In the genomic region with DNA sequence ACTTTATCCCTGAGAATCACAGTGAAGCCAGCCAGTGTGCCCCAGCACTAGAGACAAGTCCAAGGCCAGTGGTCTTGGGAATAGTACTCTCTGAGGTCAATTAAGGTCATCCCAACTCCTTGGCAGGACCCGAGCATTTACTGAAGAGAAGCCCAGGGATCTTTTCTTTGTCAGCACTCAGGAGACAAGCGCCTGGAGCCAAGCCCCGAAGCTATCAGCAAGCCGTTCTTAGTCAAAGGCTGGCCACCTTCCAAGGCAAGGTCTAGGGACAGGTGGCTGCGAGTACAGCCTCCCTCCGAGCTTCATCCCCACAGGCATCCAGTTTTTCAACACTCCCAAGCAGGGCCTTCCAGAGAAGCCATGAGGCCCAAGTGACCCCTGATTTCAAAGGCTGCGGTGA, we compare ENCODE assay signal across 11 mouse cellular contexts. TPM values are rescaled to one million over a fixed set of nuclear protein-coding genes. Genes with fewer than 3 reads are reported as not detected.
DNase-seq lines count a peak whose midpoint lies in the region; ATAC-seq and TF ChIP-seq lines count a peak whose summit lies in the region.
"Had no signal": no experiment of that assay in that cellular context is flagged by ENCODE, and none has a peak within 500 bp of the region (broad histone marks: within the 10 kb centered on the region; RNA-seq: fewer than 3 reads in every experiment).

No protein-coding gene starts in this region.

- no peak overlapping the region for H3K4me3 ChIP-seq in hindbrain, embryonic 13.5 days
- no peak overlapping the region for H3K4me3 ChIP-seq in hindbrain, embryonic 12.5 days
- H3K4me3 ChIP-seq in olfactory bulb, adult 2 months (ENCODE audit: insufficient read depth, low read depth, low read length), result no peak overlapping the region
- H3K4me3 ChIP-seq: erythroblast, embryonic 14.5 days; kidney, embryonic 15.5 days had no signal

- H3K27ac ChIP-seq in hindbrain, embryonic 13.5 days, result peak overlapping the region; percentile 69
- no peak overlapping the region for H3K27ac ChIP-seq in hindbrain, embryonic 12.5 days
- 0 out of 2 replicates have a peak overlapping the region, but pooled peaks have one; percentile 9 for H3K27ac ChIP-seq in olfactory bulb, adult 2 months (ENCODE audit: insufficient read depth, low read depth, low read length)
- H3K27ac ChIP-seq: kidney, embryonic 15.5 days had no signal

- TF ChIP-seq CTCF in olfactory bulb, adult 2 months (IDR thresholded peaks at IDR 0.05; ENCODE audit: insufficient read depth, low read depth, low read length), result no peak

- peak; percentile 87 to 88 for DNase-seq in cerebellum, adult 18-20 months
- peak; percentile 40 to 71 for DNase-seq in gastrocnemius, postnatal 4 days (ENCODE audit: low spot score in 2 of 2)
- no peak for DNase-seq in ovary, postnatal 10 days (ENCODE audit: low spot score)
- no peak for DNase-seq in right cerebral cortex, postnatal 4 days

- H3K4me1 ChIP-seq in hindbrain, embryonic 13.5 days (replicated peaks), result peaks cover 51% of the 10 kb centered on the region
- H3K4me1 ChIP-seq in hindbrain, embryonic 12.5 days, result peaks cover 38% of the 10 kb centered on the region
- H3K4me1 ChIP-seq in olfactory bulb, adult 2 months (ENCODE audit: control insufficient read depth, insufficient read depth, low read length), result peaks cover 13% of the 10 kb centered on the region

- no peaks in the 10 kb centered on the region for H3K36me3 ChIP-seq in hindbrain, embryonic 13.5 days
- H3K36me3 ChIP-seq in hindbrain, embryonic 12.5 days, result no peaks in the 10 kb centered on the region
- H3K36me3 ChIP-seq: kidney, embryonic 15.5 days had no signal

- H3K4me2 ChIP-seq in hindbrain, embryonic 13.5 days, result no peak overlapping the region
- no peak overlapping the region for H3K4me2 ChIP-seq in hindbrain, embryonic 12.5 days (replicated peaks)
- H3K4me2 ChIP-seq: kidney, embryonic 15.5 days had no signal

- H3K9ac ChIP-seq in hindbrain, embryonic 13.5 days, result no peak overlapping the region
- H3K9ac ChIP-seq in hindbrain, embryonic 12.5 days, result no peak overlapping the region
- H3K9ac ChIP-seq: kidney, embryonic 15.5 days had no signal

- WGBS in hindbrain, embryonic 13.5 days, result 50% methylated on average over 7 of the region's 7 CpGs
- 69% methylated on average over 7 of the region's 7 CpGs for WGBS in hindbrain, embryonic 12.5 days
- 63% methylated on average over 7 of the region's 7 CpGs for WGBS in olfactory bulb, adult 2 months

- no peak for TF ChIP-seq POLR2A in olfactory bulb, adult 2 months (IDR thresholded peaks at IDR 0.05; ENCODE audit: insufficient read depth, low read depth, low read length)

- ATAC-seq in hindbrain, embryonic 13.5 days (ENCODE audit: low FRiP score), result no peak
- ATAC-seq in hindbrain, embryonic 12.5 days (ENCODE audit: low FRiP score), result no peak
- ATAC-seq in erythroblast, adult 5-6 weeks (replicated peaks; ENCODE audit: low FRiP score, poor library complexity, severe bottlenecking), result no peak

- 0 out of 2 replicates have a peak, but pooled peaks cover under 1% of the 10 kb centered on the region for H3K27me3 ChIP-seq in hindbrain, embryonic 13.5 days
- no peaks in the 10 kb centered on the region for H3K27me3 ChIP-seq in hindbrain, embryonic 12.5 days
- H3K27me3 ChIP-seq: kidney, embryonic 15.5 days had no signal

- no peaks in the 10 kb centered on the region for H3K9me3 ChIP-seq in hindbrain, embryonic 13.5 days
- no peaks in the 10 kb centered on the region for H3K9me3 ChIP-seq in hindbrain, embryonic 12.5 days (replicated peaks)
- H3K9me3 ChIP-seq: kidney, embryonic 15.5 days had no signal

RNA-seq across cellular contexts. Expression of a gene that starts 40.4 kb away (rescaled TPM):
- polyA plus RNA-seq in hindbrain, embryonic 13.5 days (2015; fragmentation: Nextera tagmentation; extraction: Ambion mirVana), result 40.0 and 41.1 TPM in 2 replicates
- polyA plus RNA-seq in hindbrain, embryonic 12.5 days (2016; fragmentation: Nextera tagmentation; extraction: Ambion mirVana), result 55.3 and 55.7 TPM in 2 replicates
- 10 to 100 TPM; 94.6 to 97.6 TPM for total RNA-seq in gastrocnemius, postnatal 4 days (2021)
- not detected in 2 replicates for polyA plus RNA-seq in olfactory bulb, adult 2 months (2012; ENCODE audit: insufficient read depth, insufficient read length, low replicate concordance, missing spikeins)
- not detected in 2 replicates for total RNA-seq in erythroblast, adult 5-6 weeks (2015; ENCODE audit: low replicate concordance)
- not detected in 2 replicates for total RNA-seq in erythroblast, adult 5-6 weeks (2017; ENCODE audit: low replicate concordance)
- total RNA-seq: megakaryocyte progenitor cell, adult 5-6 weeks had no signal
- polyA plus RNA-seq: erythroblast, embryonic 14.5 days had no signal

Comparison
In these comparisons a context has a peak if more than half of its experiments do, and no peak if none do; other contexts are left out.
1. DNase-seq: peak in cerebellum, adult 18-20 months (2 of 2) and gastrocnemius, postnatal 4 days (2 of 2); none in ovary, postnatal 10 days (single experiment) and right cerebral cortex, postnatal 4 days (single experiment).
2. RNA of a gene that starts 40.4 kb away (polyA plus RNA-seq): 55.3 to 55.7 TPM in hindbrain, embryonic 12.5 days and 40.0 to 41.1 TPM in hindbrain, embryonic 13.5 days; not detected in olfactory bulb, adult 2 months; every median in the first group is over 10 times any median in the second.